Mouse (Mus musculus): ENCODE results near the gene Hdac7.

Gene Hdac7

DNA sequence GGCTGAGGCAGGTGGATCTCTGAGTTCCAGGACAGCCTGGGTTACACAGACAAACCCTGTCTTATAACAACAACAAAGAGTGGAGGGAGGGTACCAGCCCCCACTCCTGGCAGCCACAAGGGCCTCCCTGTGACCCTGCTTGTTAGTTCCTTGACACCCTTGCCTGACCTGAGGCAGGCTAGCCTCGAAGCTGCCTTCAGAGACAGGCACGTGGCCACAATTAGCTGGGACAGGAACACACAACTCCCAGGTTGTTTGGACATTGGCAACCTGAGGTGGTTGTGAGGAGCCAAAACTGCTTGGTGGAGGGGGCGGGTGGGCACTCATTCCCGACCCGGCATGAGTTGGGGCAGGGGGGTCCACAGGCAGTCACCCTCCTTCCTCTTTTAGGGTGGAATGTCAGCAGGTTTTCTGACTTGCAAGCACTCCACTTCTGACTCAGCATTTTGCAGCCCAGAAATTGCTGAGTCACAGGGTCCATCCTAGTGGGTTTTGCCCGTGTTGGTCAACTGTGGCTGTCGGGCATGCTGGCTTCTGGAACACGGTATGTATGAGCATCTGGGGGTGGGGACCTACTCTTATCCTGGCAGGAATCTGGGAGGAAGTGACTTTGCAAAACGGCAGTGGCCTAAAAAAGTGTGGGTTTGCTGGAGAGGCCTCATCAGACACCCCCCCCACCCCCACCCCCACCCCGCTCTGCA is 57.7 kb downstream of the Hdac7 start:
- peak; percentile 68 for DNase-seq

DNA sequence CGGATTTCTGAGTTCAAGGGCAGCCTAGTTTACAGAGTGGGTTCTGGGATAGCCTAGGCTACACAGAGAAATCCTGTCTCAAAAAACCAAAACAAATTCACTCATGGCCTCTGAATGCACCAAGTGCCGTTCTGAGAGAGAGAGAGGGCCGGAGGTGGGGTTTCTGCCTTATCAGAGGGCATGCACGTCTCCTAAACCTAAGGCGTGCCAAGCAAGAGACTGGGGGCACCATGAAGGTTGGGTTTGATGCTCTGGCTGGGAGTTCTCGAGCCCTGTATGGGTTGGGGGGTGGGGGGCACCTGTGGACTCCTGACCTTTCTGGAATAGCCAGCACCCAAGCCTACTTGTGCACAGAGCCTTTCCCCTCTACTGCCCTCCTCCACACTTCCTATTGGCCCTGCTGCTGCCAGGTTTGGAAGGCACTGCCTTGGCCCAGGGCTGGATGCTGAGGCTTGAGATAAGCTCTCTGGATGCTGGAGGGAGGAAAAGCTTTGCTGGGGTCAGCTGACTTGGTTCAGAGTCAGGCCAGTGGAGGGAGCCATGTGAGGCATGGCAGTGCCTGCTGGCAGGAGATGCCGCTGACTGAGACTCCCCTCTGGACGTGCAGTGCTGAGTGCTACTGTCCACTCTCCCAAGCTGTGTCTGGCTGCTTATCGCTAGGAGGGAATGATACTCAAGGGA is 58.4 kb downstream of the Hdac7 start:
- DNase-seq = peak; percentile 60

DNA sequence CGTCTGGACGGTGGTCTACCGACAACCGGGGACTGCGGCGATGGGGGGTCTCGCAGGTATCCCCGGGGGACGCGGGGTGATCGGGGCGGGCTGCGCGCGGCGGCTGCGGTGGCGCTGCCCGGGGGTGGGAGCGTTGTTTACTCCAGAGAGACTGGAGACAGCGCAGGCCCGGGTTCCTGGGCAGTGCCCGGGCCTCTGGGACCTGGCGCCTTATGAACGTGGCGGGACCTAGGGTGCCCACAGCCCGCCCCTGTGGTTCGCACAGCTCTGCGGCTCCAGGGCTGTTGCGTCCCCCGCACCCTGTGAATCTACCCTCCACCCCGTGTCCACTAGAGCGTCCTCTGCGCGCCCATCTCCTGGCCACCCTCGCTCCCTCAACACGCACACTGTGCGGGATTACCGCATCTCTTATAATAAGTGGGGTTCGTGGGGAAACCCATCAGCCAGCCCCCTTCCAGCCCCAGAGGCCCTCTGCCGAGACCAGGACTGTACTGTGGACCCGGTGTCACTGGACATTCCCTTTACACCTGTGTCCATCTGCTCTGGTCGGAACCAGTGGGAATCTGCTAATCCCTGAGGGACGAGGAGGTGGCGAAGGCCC is 59.6 kb downstream of the Hdac7 start:
- peak; percentile 46 for DNase-seq

DNA sequence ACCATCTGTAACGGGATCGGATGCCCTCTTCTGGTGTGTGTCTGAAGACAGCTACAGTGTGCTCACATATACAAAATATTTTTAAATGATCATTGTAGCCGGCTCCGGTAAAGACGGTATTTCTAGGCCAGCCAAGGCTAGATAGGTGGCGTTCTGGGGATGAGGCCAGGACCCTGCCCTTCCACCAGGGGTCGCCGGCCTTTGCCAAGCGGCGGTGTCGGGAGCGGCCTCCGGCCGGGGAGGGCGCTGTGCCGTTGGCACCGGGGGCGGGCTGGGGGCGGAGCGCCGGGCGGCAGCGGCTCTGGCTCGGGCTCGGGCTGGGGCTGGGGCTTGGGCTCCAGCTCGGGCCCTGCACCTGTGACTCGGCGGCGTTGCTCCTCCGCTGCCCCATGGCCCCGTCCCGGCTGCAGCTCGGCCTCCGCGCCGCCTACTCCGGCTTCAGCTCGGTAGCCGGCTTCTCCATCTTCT is 60.2 kb downstream of the Hdac7 start:
- DNase-seq = peak; percentile 89

DNA sequence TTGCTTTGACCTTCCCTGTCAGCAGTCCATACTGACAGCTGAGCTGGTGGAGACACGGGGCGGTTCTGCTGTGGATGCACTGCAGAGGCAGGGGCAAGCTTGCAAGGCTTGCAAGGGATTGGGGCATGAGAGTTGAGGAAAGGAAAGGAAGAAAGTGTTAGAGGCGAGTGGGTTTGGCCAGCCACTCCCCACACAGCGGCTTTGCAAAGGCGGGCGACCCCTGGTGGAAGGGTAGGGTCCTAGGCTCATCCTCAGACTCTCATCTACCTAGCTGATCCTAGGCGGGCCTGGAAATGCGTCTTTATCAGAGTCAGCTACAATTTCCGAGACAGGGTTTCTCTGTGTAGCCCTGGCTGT is 61.6 kb downstream of the Hdac7 start:
- peak; percentile 86 for DNase-seq

DNA sequence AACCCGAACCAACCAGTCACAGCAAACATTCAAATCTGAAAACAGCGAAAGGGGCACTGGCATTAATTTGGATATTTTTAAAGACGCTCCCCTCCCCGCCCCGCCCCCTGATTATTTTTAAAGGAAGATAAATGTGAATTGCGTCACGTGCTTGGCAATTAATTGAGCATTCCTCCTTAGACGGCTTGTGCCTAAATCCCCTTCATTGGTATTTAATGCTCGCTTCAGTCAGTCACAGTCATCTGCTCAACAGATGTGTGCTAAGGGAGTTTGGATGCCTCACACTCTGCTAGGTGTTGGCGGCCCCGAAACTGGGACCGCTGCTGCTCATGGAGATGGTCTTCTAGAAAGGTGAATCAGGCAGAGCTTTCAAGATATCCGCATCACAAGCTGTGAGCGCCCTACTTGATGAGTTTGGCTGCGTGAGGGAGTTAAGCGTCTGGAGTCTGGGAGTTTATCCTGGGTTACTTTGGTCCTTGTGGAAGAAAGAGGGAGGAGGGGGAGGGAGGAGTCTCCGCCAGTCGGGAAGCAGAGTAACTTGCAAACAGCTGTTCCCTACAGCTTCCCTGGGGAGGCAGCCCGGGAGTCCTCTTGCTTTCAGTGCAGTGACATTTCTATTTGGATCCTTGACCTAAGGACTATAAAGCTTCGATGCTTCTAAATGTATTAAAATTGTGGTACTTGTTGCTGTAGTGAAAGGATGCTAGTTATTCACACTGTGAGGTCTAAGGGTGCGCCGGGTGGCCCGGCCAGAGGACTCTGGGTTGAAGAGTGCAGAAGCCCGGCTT is 62.1 kb downstream of the Hdac7 start:
- no peak for DNase-seq

DNA sequence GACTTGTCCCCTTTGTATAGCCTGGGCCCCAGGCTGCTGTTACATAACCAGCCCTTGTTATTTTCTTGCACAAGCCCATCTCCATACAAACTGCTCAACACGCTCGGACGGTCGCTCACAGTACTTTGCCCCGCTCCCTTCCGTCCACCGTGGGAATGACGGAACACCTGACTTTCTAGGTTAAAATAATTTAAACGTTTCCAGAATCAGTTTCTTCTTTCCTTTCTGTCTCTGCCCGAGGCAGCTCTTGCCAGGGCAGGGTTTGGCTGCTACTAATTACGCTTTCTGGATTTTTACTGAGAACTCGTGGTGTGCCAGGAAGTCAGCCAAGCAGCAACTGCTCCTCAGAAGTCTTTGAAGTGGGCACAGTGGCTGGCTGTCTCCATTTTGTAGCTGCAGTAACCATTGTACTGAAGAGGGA is 63.7 kb downstream of the Hdac7 start:
- peak; percentile 92 for DNase-seq

DNA sequence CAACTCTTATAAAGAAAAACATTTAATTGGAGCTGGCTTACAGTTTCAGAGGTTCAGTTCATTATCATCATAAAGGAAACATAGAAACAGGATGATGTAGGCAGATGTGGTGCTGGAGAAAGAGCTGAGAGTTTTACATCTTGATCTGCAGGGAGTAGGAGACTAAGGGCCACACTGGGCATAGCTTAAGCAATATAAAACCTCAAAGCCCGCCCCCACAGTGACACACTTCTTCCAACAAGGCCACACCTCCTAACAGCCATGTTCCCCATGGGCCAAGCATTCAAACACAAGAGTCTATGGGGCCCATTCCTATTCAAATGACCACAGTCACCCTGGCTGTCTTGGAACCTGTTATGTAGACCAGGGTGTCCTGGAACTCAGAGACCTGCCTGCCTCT is 64.7 kb downstream of the Hdac7 start:
- DNase-seq = no peak

DNA sequence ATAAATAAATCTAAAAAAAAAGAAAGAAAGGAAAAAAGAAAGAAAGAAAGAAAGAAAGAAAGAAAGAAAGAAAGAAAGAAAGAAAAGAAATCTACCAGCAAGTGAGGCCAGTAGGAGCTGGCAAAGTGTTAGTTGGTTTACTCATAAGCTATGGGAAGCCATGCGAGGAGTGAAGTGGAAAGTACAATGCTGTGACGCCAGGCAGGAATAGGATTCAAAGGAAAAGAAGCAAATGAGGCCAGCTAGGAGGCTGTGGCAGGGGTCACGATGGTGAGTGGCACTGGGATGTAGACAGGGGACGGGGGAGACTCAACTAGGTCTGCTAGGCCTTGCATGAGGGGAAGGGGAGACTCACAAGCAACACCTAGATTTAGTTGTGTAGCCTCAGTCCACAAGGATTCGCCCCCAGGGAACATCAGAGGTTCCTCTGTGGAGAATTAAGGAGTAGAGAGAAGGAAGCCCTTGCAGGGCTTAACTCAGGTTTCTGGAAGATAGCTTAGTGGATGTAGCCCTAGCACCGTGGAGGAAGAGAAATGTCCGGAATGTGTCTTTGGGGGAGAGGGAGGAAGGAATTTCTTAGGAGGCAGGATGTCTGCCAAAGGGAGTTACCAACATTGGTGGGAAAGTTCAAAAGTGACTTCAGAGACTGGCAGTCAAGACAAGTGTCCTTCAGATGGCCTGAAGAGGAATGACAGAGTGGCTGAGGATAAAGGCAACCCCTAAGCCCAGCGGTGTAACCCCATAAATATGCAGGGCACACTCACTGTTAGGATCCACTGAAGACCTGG is 65.8 kb downstream of the Hdac7 start, which contains the start of gene Slc48a1:
Gene Slc48a1, plus strand, starts transcription at position 210 of the 788 bp plus-strand sequence.
- peak; percentile 85 for DNase-seq

DNA sequence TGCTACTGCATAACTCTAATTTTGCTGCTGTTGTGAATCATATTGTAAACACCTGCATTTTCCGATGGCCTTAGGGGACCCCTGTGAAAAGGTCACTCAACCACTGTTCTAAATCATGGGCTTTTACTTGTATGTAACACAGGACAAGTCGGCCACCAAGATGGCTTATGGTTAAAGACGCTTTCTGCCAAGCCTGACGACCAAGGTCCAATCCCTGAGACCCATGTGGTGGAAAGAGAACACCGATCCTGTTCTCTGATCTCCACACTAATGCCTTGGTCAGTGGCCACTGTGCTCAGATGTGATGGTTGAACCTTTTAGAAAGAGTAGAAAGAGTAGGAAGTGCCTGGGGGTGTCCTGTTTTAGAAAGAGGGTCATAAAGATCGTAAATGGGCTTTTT is 67.4 kb downstream of the Hdac7 start:
- DNase-seq = peak; percentile 80

DNA sequence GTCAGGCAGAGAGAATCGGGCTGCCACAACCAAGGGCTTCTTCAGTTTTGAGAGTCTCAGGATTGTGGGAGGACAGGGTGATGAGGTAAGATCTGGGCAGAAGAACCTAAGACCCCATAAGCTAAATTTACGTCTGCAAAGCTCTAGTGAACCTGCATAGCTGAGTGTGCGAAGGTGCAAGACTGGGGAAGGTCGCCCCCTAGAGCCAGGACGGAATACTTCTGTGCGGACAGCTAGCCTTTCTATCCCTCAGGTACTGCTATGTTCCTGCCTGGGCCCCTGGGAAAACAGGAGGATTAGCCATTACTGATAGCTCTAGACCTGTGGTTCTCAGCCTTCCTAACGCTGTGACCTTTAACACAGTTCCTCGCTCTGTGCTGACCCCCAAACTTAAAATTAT is 67.8 kb downstream of the Hdac7 start:
- DNase-seq = peak; percentile 94

DNA sequence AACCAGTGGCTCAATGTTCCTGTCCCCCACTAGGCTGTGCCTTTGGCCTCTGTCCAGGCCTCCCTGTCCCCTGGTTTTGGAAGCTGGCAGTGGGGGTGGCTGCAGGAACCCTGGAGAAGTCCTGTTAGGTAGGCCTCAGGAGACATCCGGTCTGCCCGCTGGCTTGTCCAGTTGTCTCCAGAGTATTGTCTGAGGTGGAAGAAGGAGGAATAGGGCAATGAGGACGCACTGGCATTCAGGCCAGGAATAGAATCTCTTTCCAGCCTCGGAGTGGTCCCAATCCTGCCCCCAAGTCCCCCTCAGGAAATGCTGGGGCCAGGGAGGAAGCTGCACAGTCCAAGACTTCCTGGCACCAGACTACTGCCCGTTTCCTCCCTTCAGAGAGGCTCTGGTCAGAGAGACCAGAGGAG is 70.3 kb downstream of the Hdac7 start:
- peak; percentile 68 for DNase-seq

DNA sequence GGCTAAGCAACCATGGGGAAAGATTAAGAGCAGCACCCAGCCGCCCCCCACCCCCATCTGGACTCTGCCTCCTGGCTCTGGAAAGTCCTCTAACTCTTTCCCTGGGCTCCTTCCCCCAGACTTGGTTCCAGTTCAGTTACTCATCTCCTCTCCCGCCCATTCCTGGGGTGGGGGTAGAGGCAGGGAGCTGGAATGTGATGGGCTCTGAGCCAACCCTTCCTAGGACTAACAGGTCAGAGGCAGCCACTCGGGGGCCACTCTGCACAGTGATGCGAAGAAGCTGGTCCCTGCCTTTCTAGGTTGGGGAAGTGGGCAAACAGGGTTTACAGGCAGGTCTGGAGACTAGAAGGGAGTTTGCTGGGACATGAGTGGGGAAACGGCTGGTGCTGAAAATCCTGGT is 71.2 kb downstream of the Hdac7 start:
- peak; percentile 99 for DNase-seq

DNA sequence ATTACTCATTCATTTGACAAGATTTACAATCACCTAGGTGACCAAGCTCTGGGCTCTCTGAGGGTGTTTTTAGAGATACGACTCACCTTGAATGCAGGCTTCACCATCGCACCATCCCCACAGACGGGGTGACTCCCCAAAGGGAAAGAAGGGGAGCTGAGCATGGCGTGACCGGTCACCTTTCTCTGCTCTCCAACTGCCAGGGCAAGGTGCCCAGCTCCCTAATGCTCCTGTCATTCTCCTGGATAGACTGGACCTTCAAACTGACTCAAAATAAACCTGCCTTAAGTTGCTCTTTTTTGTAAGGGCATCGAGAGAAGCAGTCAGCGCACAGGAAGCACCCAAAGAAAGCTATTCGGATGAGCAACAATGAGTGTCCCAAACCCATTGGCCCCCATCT is 74.0 kb downstream of the Hdac7 start:
- peak; percentile 42 for DNase-seq

DNA sequence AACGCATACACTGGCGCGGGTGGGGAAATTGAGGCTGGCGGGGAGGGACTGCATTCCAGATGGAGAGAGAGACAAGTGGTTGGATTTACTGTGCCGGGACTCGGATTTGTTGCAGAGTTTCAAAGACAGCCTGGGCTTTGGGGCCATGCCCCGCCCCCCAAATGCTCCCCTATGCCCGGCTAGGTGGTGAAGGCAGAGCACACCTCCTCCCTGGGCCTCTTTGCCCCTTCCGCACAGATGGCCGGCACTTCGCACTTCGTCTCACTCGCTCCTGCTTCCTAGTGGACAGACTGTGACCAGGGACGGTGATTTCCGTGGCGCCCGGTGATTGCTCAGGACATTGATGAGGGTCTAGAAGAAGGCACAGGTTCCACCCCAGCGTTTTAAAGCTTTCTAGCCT is 76.1 kb downstream of the Hdac7 start:
- DNase-seq = no peak

DNA sequence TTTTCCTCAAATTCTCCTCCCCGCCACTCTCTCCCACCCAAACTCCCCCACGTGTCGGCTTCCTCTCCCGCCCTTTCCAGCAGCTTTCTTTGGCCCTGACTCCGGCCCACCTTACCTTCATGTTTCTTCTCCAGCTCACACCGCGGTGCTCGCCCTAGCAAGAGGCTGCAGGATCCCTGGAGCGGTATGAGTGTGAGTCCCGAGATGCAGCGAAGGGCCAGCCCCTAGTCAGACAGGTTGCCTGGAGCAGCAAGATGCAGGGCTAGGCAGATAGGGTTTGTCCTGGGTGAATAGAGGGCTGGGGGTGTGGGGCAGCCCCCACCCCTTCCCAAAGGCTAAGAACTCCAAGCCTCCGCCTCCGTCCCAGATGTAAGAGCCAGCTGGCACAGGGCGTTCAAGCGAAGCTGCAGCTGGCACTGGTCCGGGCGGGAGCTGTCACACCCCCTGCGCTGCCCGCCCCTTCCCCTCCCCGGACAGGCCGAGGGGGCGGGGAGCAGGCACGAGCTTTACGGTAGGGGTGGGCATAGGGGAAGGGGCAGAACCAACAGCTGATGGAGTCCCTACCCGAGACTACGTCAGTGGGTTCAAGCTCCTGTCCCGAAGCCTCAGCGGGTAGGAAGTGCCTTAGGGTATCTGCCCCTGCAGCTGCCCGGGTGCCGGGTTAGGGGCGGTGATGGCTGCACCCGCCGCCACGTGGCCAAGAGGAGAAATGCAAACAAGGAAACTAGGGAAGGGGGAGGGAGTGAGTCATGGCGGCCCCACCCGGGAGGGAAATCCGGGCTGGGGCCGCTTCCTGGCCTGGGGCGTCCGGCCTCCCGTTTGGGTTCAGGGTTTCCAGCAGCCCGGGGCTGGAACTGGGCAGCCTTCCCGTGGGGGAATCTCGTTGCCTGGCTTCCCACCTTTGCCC is 76.8 kb downstream of the Hdac7 start, which contains the start of gene Rapgef3:
Gene Rapgef3, minus strand, starts transcription at position 693 of the 907 bp plus-strand sequence.
- DNase-seq = peak; percentile 95

DNA sequence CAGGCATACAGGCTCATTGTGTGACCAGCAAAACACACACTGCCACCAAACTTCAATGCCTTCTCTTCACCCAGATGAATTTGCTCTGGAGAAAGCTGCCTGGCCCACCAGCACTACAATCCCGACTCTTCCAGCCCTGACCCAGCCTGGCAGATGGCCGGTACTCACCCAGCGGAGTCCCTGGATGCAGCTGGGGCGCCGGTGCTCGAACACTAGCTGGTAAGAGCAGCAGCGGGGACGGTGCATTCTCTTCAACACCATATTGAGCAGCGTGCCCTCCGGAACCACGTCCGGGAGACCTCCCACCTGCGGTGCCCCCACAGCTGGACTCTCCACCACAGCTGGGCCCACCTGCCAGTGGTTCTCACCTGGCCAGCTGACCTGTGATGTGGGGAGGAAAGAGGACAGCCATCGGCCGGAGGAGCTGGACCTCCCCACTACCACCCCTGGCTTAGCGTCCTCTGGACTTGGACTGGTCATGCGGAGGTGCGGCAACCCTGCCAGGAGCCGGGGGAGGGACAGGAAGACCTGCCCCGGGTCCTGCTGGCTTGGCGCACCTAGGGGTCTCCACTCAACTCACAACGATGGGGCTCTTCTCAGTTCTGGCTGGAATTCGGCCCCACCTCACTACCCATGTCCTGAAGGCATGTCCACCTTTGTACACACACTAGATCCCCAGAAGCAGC is 77.6 kb downstream of the Hdac7 start:
- peak; percentile 88 for DNase-seq

DNA sequence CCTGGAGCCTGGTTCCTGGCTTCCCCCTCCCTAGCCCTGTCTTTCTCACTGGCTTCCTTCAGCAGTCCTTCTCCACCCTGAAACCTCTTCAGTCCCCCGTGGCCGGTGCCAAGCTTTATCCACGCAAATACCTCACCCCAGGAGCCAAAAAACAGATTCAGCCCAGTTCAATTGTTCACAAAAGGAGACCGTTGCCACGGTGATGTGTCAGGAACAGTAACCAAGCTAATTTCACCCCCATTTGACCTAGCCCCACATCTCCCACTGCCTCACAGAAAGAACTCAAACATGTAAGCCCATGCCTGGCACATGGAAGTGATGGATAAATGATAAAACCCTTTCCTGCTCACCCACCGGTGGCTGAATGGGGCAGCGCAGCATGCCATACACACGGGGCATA is 78.1 kb downstream of the Hdac7 start:
- DNase-seq = peak; percentile 38

DNA sequence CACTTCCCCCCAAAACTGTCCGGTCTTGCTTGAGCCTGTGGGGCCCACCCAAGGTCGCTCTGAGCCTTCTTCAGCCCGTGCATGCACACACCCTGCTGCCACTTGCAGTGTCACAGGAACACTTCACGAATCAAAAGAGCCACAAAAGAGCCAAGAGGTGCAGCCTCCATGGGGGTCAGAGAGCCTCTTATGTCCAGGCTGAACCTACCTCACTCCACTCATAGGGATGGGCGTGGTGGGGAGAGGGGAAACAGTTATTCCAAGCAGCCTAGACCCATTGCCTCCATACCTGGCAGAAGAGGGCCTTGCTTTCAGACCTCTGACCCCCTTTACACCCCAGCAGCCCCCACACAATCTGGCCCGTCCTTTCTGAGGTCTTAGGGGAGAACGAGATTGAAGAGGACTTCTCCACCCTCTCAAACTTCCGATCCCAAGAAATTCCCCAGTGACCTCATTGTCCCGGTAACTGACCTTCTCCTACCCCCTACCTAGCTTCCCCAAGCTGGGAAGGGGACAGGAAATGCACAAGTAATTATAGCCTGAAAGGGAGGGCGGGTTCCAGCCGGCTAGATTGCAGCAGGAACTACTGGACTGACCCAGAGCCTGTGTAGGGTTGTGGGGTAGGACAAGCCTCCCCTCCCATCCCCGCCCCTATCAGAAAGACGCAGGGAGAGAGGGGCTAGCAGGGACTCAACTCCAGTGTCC is 79.1 kb downstream of the Hdac7 start:
- DNase-seq = peak; percentile 72

DNA sequence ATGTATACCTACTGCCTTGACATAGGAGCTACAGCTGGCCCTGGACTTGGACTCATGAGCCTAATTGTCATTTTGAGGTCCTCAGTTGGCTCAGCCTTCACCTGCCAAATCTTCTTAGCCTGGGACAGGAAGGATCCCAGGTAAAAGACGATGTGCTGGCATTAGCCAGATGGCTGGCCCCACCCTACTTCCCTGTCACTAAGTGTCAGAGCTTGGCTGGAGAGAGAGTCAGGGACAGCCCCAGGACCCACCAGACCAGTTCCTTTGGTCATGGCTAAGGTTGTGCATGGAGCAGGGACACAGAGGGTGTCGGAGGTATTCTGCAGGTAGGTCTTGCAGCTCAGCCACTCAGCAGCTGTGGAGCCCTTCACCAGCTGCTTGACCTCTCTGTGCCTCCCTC is 79.8 kb downstream of the Hdac7 start:
- DNase-seq = no peak

All from kidney, adult 9 months (tissue).